Mouse (Mus musculus) megakaryocyte progenitor cell, adult 5-6 weeks (primary cell): ENCODE results near the gene Cd300ld4. TPM values are rescaled to one million over a fixed set of nuclear protein-coding genes. Genes with fewer than 3 reads are reported as not detected.

Experiments used
- ATAC-seq: replicated peaks from 2 replicates; pipeline ENCODE4 v1.8.0; 2016; ENCODE audit warnings: mild to moderate bottlenecking, moderate TSS enrichment, inconsistent platforms; ENCODE audit not compliant: poor library complexity
- total RNA-seq, 2 experiments: library from RNA; stranded (forward) in 1 of 2; stranded (reverse) in 1 of 2; fragments of 157-497, 149-512 nt in 1 of 2; fragments of 200-1000 nt in 1 of 2; gene quantifications; 2 replicates each; pipeline versions ENCODE4 v1.2.3 to v1.2.4; 2015 to 2017

Gene Cd300ld4
- total RNA-seq, 2 experiments from 2014 or later, result not detected

DNA sequence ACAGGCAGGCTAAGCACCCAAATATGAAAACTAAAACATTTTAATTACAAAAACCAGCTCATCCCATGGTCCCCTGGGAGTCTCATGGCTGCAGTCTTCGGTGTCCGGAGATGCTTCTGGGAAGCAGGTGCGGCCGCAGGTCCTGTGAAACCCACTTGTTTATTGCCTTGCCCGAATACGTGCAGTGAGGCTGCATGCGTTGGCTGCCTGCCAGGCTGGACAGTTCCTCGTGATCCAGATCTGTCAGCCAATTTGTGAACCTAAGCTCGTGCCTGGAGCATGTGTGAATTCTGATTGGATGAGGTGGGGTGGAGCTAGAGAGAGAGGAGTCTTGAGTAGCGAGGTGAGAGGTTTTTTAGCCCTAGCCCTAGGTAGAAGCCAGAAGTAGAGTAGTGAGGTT lies 54.1 kb downstream of the Cd300ld4 start:
- ATAC-seq, result no peak

Other genes with a start within 250 kb of the Cd300ld4 start
- gene Btbd17, start 231.1 kb downstream of the Cd300ld4 start, total RNA-seq (2015), result not detected in 2 replicates
- not detected in 2 replicates for gene Btbd17, start 231.1 kb downstream of the Cd300ld4 start, total RNA-seq (2017)
- not detected in 2 replicates for gene Gpr142, start 228.1 kb downstream of the Cd300ld4 start, total RNA-seq (2015)
- not detected in 2 replicates for gene Gpr142, start 228.1 kb downstream of the Cd300ld4 start, total RNA-seq (2017)
- gene Gprc5c, start 175.9 kb downstream of the Cd300ld4 start, total RNA-seq (2015), result not detected in 2 replicates
- gene Gprc5c, start 175.9 kb downstream of the Cd300ld4 start, total RNA-seq (2017), result 0.67 TPM in 1 of 2 replicates, not detected in the other
- 7.7 and 8.9 TPM in 2 replicates for gene Cd300a, start 137.0 kb downstream of the Cd300ld4 start, total RNA-seq (2015)
- gene Cd300a, start 137.0 kb downstream of the Cd300ld4 start, total RNA-seq (2017), result 14.2 and 29.7 TPM in 2 replicates
- 18.8 and 25.5 TPM in 2 replicates for gene Cd300lb, start 92.6 kb downstream of the Cd300ld4 start, total RNA-seq (2015)
- gene Cd300lb, start 92.6 kb downstream of the Cd300ld4 start, total RNA-seq (2017), result 12.1 and 15.6 TPM in 2 replicates
- 0.39 and 1.8 TPM in 2 replicates for gene Cd300c, start 57.9 kb downstream of the Cd300ld4 start, total RNA-seq (2015)
- gene Cd300c, start 57.9 kb downstream of the Cd300ld4 start, total RNA-seq (2017), result not detected in 2 replicates
- 1.1 and 1.3 TPM in 2 replicates for gene Cd300ld, start 37.1 kb downstream of the Cd300ld4 start, total RNA-seq (2015)
- 0.51 and 0.67 TPM in 2 replicates for gene Cd300ld, start 37.1 kb downstream of the Cd300ld4 start, total RNA-seq (2017)
- 2.5 and 3.8 TPM in 2 replicates for gene Cd300c2, start 25.1 kb downstream of the Cd300ld4 start, total RNA-seq (2015)
- 1.00 and 2.0 TPM in 2 replicates for gene Cd300c2, start 25.1 kb downstream of the Cd300ld4 start, total RNA-seq (2017)
- 0.54 and 0.72 TPM in 2 replicates for gene Cd300ld2, start 10.8 kb downstream of the Cd300ld4 start, total RNA-seq (2015)
- gene Cd300ld2, start 10.8 kb downstream of the Cd300ld4 start, total RNA-seq (2017), result not detected in 2 replicates
- 0.22 TPM in 1 of 2 replicates, not detected in the other for gene Cd300ld5, start 10.8 kb upstream of the Cd300ld4 start, total RNA-seq (2015)
- not detected in 2 replicates for gene Cd300ld5, start 10.8 kb upstream of the Cd300ld4 start, total RNA-seq (2017)
- 0.22 and 0.47 TPM in 2 replicates for gene Cd300ld3, start 21.4 kb upstream of the Cd300ld4 start, total RNA-seq (2015)
- 0.78 TPM in 1 of 2 replicates, not detected in the other for gene Cd300ld3, start 21.4 kb upstream of the Cd300ld4 start, total RNA-seq (2017)
- 0.17 and 0.42 TPM in 2 replicates for gene Cd300e, start 35.2 kb upstream of the Cd300ld4 start, total RNA-seq (2015)
- 0.10 and 0.25 TPM in 2 replicates for gene Cd300e, start 35.2 kb upstream of the Cd300ld4 start, total RNA-seq (2017)
- 4.6 and 9.6 TPM in 2 replicates for gene Rab37, start 64.4 kb upstream of the Cd300ld4 start, total RNA-seq (2015)
- gene Rab37, start 64.4 kb upstream of the Cd300ld4 start, total RNA-seq (2017), result 8.5 and 13.9 TPM in 2 replicates
- 2.1 and 2.3 TPM in 2 replicates for gene Cd300lf, start 107.0 kb upstream of the Cd300ld4 start, total RNA-seq (2015)
- gene Cd300lf, start 107.0 kb upstream of the Cd300ld4 start, total RNA-seq (2017), result 1.6 and 1.8 TPM in 2 replicates
- gene Slc9a3r1, start 136.3 kb upstream of the Cd300ld4 start, total RNA-seq (2015), result 51.4 TPM in 2 replicates
- gene Slc9a3r1, start 136.3 kb upstream of the Cd300ld4 start, total RNA-seq (2017), result 44.7 and 49.4 TPM in 2 replicates
- 7.8 and 8.3 TPM in 2 replicates for gene Tmem104, start 160.5 kb upstream of the Cd300ld4 start, total RNA-seq (2015)
- gene Tmem104, start 160.5 kb upstream of the Cd300ld4 start, total RNA-seq (2017), result 2.4 and 8.2 TPM in 2 replicates
- gene Nat9, start 160.8 kb upstream of the Cd300ld4 start, total RNA-seq (2015), result 17.4 and 17.8 TPM in 2 replicates
- 20.2 and 25.5 TPM in 2 replicates for gene Nat9, start 160.8 kb upstream of the Cd300ld4 start, total RNA-seq (2017)
- not detected in 2 replicates for gene Grin2c, start 240.2 kb upstream of the Cd300ld4 start, total RNA-seq (2015)
- not detected in 2 replicates for gene Grin2c, start 240.2 kb upstream of the Cd300ld4 start, total RNA-seq (2017)